Mouse (Mus musculus) intestine, embryonic 16.5 days (tissue): Measurements from ENCODE around the gene Fam71e2. TPM values are rescaled to one million over a fixed set of nuclear protein-coding genes. Genes with fewer than 3 reads are reported as not detected.
"Not testable (repeated sequence)": the region's sequence is repeated elsewhere in the genome, so short reads cannot be mapped to it uniquely, and the experiment has no call there.

ENCODE experiments used
- ATAC-seq: fragments of 200-750 bp; cut with Nextera tagmentation; 2 replicates; pipeline ENCODE4 v1.8.0; 2017; ENCODE audit warnings: moderate TSS enrichment, moderate library complexity
- H3K27ac ChIP-seq: fragments of 300-500 bp; sonication (generic); 2 replicates; pipeline ENCODE4 v1.5.1; 2014; ENCODE audit warnings: mild to moderate bottlenecking, low read length
- H3K27me3 ChIP-seq: fragments of 300-500 bp; sonication (generic); replicated peaks from 2 replicates; pipeline ENCODE4 v1.6.1; 2014; ENCODE audit warnings: low read length, control low read depth, mixed read lengths; ENCODE audit not compliant: control insufficient read depth, insufficient read depth
- H3K36me3 ChIP-seq: fragments of 300-500 bp; sonication (generic); 2 replicates; pipeline ENCODE4 v1.6.1; 2014; ENCODE audit warnings: low read length, control low read depth; ENCODE audit not compliant: control insufficient read depth, insufficient read depth
- H3K4me1 ChIP-seq: fragments of 300-500 bp; sonication (generic); 2 replicates; pipeline ENCODE4 v1.6.1; 2014; ENCODE audit warnings: low read length, control low read depth, mixed read lengths; ENCODE audit not compliant: control insufficient read depth, insufficient read depth
- H3K4me2 ChIP-seq: fragments of 300-500 bp; sonication (generic); 2 replicates; pipeline ENCODE4 v1.6.1; 2014; ENCODE audit warnings: low read depth, low read length, control low read depth
- H3K4me3 ChIP-seq: fragments of 300-500 bp; sonication (generic); 2 replicates; pipeline ENCODE4 v1.5.1; 2014; ENCODE audit warnings: mild to moderate bottlenecking, low read length
- H3K9ac ChIP-seq: fragments of 300-500 bp; sonication (generic); 2 replicates; pipeline ENCODE4 v1.6.1; 2014; ENCODE audit warnings: low read depth, low read length
- H3K9me3 ChIP-seq: fragments of 300-500 bp; sonication (generic); 2 replicates; pipeline ENCODE4 v1.6.1; 2016; ENCODE audit warnings: low read length, control low read depth; ENCODE audit not compliant: control insufficient read depth
- WGBS: fragments of 180-500 bp; shearing (Covaris S2); extraction: QIAGEN DNeasy Blood & Tissue Kit; methylation state at CpG from one replicate; pipeline ENCODE4 v1.1.7; 2014; 5-methylcytosine and 5-hydroxymethylcytosine counted together
- polyA plus RNA-seq: library from polyadenylated mRNA; unstranded; fragments of >200 nt; fragmentation: Nextera tagmentation; extraction: Ambion mirVana; gene quantifications from 2 replicates; pipeline ENCODE4 v1.2.1, GENCODE M21; 2015

Fam71e2 gene
- not detected in 2 replicates for polyA plus RNA-seq

GRCm38 (mm10) chr7:4771202-4771601 lies at the start of gene Fam71e2:
Fam71e2 (minus strand) TSS chr7:4771302.
- H3K9me3 ChIP-seq: no peaks in the 10 kb centered on the region
- no peak for ATAC-seq
- H3K36me3 ChIP-seq: no peaks in the 10 kb centered on the region
- no peaks in the 10 kb centered on the region for H3K4me1 ChIP-seq
- H3K4me3 ChIP-seq: no peak within 1 kb of the TSS
- WGBS: 73% methylated on average over 4 of the region's 5 CpGs
- no peak within 1 kb of the TSS for H3K9ac ChIP-seq
- H3K27ac ChIP-seq: no peak within 1 kb of the TSS
- H3K27me3 ChIP-seq: peaks cover 13% of the 10 kb centered on the region
- H3K4me2 ChIP-seq: no peak within 1 kb of the TSS

- no peak overlapping the region for H3K27ac ChIP-seq
- no peaks in the 10 kb centered on the region for H3K9me3 ChIP-seq
- no peak overlapping the region for H3K4me2 ChIP-seq
- ATAC-seq: no peak
- no peaks in the 10 kb centered on the region for H3K27me3 ChIP-seq
- peaks cover 7% of the 10 kb centered on the region; the same call in 1 of the 2 replicates for H3K4me1 ChIP-seq
- H3K4me3 ChIP-seq: no peak overlapping the region
- H3K36me3 ChIP-seq: no peaks in the 10 kb centered on the region
- no peak overlapping the region for H3K9ac ChIP-seq
Observed at GRCm38 (mm10) chr7:4816559-4816958, 45.5 kb upstream of the Fam71e2 start.

DNA sequence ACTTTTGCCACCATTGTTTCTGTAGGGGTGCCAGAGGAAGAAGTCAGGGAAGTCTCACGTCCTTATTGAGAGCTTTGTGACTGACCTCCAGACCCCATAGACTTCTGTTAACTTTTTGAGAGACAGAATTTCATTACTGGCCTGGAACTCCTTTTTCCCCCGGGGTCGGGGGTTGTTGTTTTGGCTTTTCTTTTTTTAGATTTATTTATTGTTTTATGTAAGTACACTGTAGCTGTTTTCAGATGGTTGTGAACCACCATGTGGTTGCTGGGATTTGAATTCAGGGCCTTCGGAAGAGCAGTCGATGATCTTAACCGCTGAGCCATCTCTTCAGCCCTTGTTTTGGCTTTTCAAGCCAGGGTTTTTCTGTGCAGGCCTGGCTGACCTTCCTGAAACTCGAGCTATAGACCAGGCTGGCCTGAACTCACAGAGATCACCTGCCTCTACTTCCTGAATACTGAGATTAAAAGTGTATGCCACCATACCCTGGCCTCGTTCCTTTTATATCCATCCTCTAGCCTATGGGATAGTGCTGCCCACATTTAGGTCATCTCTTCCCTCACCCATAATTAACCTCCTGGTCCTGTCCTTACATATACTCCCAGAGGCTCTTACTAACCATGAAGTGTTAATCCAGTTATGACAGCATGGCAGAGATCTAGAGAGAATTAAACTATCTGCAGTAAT lies 42.1 kb upstream of the Fam71e2 start:
- Histone ChIP-seq H3K27ac (peak overlapping the region; percentile 88), H3K4me3 (peak overlapping the region; percentile 94), H3K9me3 (no peaks in the 10 kb centered on the region), H3K36me3 (peaks cover 6% of the 10 kb centered on the region), H3K4me2 (peak overlapping the region; percentile 57), H3K27me3 (no peaks in the 10 kb centered on the region), H3K4me1 (peaks cover 26% of the 10 kb centered on the region), H3K9ac (peak overlapping the region; percentile 64)
- ATAC-seq: no peak
- WGBS: 25% methylated on average over 8 of the region's 8 CpGs

DNA sequence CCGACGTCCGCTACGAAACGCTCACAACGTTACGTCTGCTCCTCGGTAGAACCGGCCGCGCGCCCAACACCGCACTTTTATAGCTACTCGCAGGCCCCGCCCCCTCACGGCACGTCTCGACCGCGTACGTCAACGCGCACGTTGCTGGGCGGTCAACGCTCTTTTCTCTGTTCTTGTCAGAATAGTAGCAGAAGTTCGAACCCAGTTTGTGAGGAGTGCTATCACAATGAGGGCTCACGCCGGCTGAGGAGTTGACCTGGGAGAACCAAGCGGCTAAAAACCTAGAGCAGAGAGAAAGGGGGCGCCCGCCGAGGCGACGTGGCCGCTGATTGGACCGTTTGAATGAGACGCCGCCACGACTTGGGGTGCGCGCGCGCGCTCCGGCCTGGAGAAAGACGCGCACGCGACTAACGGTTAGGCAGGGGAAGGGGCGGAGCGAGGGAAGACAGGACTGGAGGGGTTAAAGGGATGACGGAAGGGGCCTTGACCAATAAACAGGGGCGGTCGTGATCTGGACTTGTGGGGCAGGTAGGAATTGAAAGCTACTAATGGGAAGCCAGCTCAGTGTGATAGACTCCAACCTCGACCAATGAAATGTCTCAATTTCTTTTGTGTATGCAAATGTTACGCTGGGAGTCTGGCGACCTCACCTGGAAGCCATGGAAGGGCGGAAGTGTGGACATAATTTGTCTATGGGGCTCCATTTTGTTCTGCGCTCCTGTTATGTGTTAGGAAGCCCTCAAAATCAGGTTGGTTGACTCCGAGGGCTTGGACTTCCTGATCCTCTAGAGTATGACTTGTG lies 41.4 kb upstream of the Fam71e2 start, which contains the start of gene Ube2s:
Ube2s (minus strand) TSS at position 288 of the 802 bp plus-strand sequence.
- Histone ChIP-seq H3K27ac (peak within 1 kb of the TSS; percentile 98), H3K4me1 (peaks cover 23% of the 10 kb centered on the region), H3K36me3 (peaks cover 9% of the 10 kb centered on the region), H3K4me3 (peak within 1 kb of the TSS; percentile 94), H3K27me3 (no peaks in the 10 kb centered on the region), H3K9ac (peak within 1 kb of the TSS; percentile 99), H3K9me3 (no peaks in the 10 kb centered on the region), H3K4me2 (peak within 1 kb of the TSS; percentile 66)
- peak; percentile 99 for ATAC-seq
- under 1% methylated on average over 62 of the region's 62 CpGs for WGBS

DNA sequence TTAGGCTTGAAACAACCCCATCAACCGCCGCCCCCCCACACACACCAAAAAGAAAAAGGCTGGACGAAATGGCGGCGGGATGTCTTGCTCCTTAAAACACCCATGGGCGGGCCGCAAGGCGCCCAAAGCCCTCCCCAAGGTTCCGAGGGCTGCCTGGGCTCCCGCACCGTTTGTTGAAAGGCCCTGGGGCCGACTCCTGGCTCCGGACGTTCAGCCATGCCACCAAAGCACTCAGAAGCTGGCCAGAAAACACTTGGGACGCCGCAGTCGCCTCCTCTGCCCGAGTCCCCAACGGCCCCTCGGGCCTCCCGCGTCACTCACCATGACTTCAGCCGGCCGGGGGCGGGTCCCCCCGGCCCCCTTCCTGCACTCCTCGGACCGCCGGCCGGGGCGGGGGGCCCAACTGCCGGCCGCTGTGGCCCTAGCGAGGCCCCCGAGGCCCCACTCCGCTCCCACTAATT lies 40.8 kb upstream of the Fam71e2 start:
- H3K4me2 ChIP-seq: peak overlapping the region; percentile 66
- peak overlapping the region; percentile 94 for H3K4me3 ChIP-seq
- peak overlapping the region; percentile 98 for H3K27ac ChIP-seq
- peak; percentile 34 for ATAC-seq
- no peaks in the 10 kb centered on the region for H3K27me3 ChIP-seq
- H3K4me1 ChIP-seq: peaks cover 23% of the 10 kb centered on the region
- no peaks in the 10 kb centered on the region for H3K9me3 ChIP-seq
- H3K9ac ChIP-seq: peak overlapping the region; percentile 99
- 1% methylated on average over 26 of the region's 36 CpGs for WGBS
- H3K36me3 ChIP-seq: peaks cover 16% of the 10 kb centered on the region

DNA sequence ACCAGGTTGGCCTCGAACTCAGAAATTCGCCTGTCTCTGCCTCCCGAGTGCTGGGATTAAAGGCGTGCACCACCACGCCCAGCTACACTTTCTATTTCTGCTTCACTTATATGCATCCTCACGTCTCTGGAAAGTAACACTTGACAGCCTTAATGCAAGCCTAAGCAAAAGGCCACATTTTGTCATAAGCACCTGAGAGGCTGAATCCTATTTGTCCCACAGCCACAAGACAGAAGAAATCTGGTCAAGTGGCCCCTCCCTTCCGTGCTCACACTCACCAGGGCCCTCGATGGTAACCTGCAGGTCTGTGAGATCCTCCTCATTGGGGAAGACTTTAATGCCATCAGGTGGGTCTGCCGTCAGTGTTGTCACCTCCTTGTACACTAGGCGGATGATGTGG lies 40.0 kb upstream of the Fam71e2 start:
- WGBS: 33% methylated on average over 10 of the region's 10 CpGs

GRCm38 (mm10) chr7:4806716-4807115 lies 35.6 kb upstream of the Fam71e2 start:
- Histone ChIP-seq H3K36me3 (peaks cover 23% of the 10 kb centered on the region), H3K9ac (no peak overlapping the region), H3K4me1 (peaks cover 20% of the 10 kb centered on the region), H3K27ac (no peak overlapping the region), H3K4me3 (no peak overlapping the region), H3K9me3 (no peaks in the 10 kb centered on the region), H3K4me2 (no peak overlapping the region), H3K27me3 (no peaks in the 10 kb centered on the region)
- 86% methylated on average over 7 of the region's 7 CpGs for WGBS
- peak; percentile 26; the same call in 1 of the 2 replicates for ATAC-seq

More for the DNA sequence above, 40.0 kb upstream of the Fam71e2 start:
- H3K4me2 ChIP-seq: peak overlapping the region; percentile 66
- peaks cover 20% of the 10 kb centered on the region for H3K36me3 ChIP-seq
- peak overlapping the region; percentile 98; the same call in 1 of the 2 replicates for H3K27ac ChIP-seq
- not testable (repeated sequence) for H3K27me3 ChIP-seq, H3K9me3 ChIP-seq, ATAC-seq
- H3K4me1 ChIP-seq: peaks cover 23% of the 10 kb centered on the region
- peak overlapping the region; percentile 94 for H3K4me3 ChIP-seq
- peak overlapping the region; percentile 99 for H3K9ac ChIP-seq

DNA sequence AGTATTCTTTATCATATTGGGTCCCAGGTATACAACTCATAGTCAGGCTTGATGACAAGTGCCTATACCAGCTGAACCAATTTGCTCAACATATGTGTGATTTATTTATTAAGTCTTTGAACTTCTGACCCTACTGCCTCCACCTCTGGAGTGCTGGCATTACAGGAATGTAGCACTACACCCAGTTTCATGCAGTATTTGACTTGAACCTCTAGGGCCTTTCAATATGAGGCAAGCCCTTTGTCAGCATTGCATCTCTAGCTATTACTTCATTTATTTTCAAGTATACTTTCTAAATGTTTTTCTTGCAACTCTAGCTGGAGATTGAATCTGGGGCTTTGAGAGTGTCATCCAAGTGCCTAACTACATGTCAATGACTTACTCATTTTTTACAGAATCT lies 31.1 kb upstream of the Fam71e2 start:
- no peaks in the 10 kb centered on the region for H3K27me3 ChIP-seq
- no peaks in the 10 kb centered on the region for H3K9me3 ChIP-seq
- H3K9ac ChIP-seq: no peak overlapping the region
- H3K4me2 ChIP-seq: no peak overlapping the region
- no peak for ATAC-seq
- no peaks in the 10 kb centered on the region for H3K4me1 ChIP-seq
- H3K27ac ChIP-seq: no peak overlapping the region
- H3K4me3 ChIP-seq: no peak overlapping the region
- H3K36me3 ChIP-seq: peaks cover 11% of the 10 kb centered on the region; the same call in 1 of the 2 replicates

GRCm38 (mm10) chr7:4795767-4796433 lies 24.8 kb upstream of the Fam71e2 start:
- WGBS: 70% methylated on average over 7 of the region's 7 CpGs
- Histone ChIP-seq H3K27ac (no peak overlapping the region; the same call in 1 of the 2 replicates), H3K27me3 (no peaks in the 10 kb centered on the region), H3K4me1 (peaks cover 17% of the 10 kb centered on the region), H3K4me3 (no peak overlapping the region), H3K36me3 (peaks cover 19% of the 10 kb centered on the region), H3K4me2 (no peak overlapping the region), H3K9ac (no peak overlapping the region), H3K9me3 (no peaks in the 10 kb centered on the region)
- 0 out of 2 replicates have a peak, but pooled peaks have one; percentile 2 for ATAC-seq
